Mouse (Mus musculus): ENCODE results near the gene Syvn1.
"Not testable (repeated sequence)": the region's sequence is repeated elsewhere in the genome, so short reads cannot be mapped to it uniquely, and the experiment has no call there.

Syvn1 gene

DNA sequence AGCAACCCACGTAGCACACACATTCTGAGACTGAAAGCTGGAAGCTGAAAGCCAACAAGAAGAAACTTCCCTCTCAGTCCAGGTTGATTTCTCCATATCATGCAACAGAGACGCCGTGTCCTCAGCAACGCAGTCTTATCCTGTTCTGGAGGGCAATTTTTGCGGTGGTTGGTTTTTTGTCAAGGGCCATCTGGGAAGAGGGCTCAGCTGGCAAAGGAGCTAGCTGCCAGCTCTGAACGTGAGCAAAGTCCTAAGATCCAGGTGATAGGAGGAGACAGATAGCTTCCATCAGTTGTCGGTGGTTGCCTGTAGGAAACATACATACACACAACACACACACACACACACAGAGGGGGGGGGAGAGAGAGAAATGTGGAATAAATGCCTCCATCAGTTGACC, 8.1 kb upstream of the Syvn1 start:
- no peak for DNase-seq (ENCODE audit: low read depth in 1 of 2, low spot score in 2 of 2)

DNA sequence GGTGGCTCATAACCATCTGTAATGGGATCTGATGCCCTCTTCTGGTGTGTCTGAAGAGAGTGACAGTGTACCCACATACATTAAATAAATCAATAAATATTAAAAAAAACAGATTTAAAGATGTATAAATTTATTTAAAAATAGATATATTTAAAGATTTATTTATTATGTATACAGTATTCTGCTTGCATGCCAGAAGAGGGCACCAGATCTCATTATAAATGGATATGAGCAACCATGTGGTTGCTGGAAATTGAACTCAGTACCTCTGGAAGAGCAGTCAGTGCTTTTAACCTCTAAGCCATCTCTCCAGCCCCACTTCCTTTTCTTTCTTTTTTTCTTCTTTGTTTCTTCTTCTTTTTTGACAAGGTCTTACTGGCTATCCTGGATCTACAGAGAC, 6.4 kb upstream of the Syvn1 start:
- DNase-seq (ENCODE audit: low read depth in 1 of 2, low spot score in 2 of 2) = no peak

DNA sequence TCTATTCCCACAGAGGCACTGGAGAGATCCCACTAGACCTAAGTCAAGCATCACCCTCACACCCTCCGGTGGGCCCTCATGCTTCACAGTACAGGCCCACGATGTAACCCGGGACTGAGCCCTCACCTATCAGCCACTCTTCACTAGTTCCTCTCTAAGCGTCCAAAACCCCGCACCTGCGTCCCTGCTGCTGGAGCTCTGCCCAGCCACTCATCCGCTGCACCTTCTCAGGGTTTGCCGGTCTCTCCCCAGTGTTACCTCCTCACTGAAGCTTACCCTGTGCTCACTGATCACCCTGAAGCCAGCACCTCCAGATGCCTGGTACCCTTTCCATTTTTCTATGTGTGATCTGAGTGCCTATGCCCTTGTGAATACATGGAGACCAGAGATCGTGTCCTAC, 4.1 kb upstream of the Syvn1 start:
- no peak for DNase-seq (ENCODE audit: low read depth in 1 of 2, low spot score in 2 of 2)

DNA sequence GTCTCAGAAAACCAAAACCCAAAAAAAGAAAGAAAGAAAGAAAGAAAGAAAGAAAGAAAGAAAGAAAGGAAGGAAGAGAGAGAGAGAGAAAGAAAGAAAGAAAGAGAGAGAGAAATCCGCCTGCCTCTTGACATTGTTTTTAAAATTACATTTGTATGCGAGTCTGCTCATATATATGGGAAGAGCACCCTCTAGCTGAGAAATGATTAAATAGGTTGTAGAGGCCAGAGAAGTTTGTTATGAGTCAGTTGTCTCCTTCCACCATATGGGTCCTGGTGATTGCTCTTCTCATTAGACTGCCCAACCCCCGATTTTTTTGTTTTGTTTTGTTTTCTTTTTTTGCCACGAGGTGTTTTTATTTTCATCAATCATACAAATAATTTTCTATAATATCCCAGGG, 2.3 kb upstream of the Syvn1 start:
- not testable (repeated sequence) for DNase-seq (ENCODE audit: low read depth in 1 of 2, low spot score in 2 of 2)

DNA sequence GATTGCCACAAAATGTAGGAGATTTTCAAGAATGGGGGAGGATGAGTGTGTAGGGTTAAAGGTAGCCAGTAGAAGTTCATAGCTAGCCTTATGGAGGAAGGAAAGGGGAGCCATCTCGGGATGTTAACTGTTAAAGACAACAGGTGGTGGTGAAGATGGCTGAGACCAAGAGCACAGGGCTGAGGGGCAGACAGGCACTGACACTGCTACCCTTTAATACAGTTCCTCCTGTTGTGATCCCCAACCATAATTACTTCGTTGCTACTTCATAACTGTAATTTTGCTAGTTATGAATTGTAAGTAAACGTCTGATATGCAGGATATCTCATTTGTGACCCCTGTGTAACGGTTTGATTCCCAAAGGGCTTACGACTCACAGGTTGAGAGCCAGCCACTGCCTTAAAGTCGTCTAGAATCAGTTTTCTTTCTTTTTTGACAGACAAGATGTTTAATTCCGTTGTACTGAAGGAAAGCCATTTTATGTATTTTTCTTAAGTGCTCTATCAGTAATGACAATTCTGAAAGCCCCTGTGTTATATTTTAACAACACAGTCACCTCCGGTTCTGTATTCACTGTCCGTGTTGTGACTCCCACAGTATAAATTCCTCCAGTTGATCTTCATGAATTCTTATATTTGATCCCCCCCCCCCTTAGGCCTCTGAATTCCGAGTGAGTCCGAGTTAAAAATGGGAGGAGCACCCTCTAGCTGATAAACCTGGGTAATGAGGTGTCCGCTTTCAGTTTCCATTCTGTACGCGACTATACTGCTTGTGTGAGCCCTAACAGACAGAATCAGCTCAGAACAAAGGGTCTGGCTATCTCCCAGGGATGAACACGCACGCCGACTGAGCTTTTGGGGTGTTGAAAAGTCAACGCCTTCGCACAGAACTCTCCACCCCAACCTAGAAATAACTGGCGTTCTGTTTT, 746 bp upstream of the Syvn1 start:
- no peak for DNase-seq (ENCODE audit: low read depth in 1 of 2, low spot score in 2 of 2)

DNA sequence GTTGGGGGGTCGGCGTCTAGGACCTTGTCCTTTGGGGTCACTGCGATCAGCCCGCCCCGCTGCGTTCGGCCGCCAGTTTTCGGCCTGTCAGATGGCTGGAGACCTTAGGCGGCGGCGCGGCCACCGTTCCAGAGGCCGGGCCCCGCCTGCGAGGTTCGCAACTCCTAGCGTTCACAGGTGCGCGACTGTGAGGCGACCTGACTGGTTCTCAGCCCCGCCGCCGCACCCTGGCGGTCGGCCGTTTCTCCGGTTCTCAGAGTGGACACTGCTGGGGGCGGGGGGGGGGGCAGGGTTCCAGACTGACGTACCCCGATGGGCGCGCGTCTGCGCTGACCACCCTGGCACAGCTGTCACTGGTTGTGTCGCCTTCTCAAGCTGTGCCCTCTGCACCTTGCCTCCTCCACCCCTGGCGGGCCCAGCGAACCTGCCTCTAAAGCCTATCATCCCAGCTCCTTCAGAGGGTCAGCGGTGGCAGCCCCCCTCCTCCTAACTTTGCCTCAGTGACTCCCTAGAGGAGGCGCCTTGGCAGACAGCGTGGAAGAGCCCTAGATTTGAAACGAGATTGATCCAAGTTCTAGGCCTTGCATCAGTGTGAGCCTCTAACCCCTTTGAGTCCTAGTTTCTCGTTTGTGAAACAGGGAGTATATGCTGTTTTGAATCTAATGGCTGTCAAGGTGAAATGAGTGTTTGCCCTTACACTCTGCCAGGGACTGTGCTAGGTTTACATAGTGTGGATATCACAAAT, 950 bp downstream of the Syvn1 start:
- no peak for DNase-seq (ENCODE audit: low read depth in 1 of 2, low spot score in 2 of 2)

DNA sequence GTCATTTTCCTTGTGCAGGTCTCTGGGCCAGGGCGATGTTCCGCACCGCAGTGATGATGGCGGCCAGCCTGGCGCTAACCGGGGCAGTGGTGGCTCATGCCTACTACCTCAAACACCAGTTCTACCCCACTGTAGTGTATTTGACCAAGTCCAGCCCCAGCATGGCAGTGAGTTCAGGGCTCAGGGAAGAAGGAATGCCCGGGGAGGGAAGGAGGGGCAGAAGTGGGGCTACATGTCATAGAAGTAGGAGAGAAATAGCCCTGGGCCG, 1.5 kb downstream of the Syvn1 start:
- DNase-seq (ENCODE audit: low read depth in 1 of 2, low spot score in 2 of 2) = no peak

DNA sequence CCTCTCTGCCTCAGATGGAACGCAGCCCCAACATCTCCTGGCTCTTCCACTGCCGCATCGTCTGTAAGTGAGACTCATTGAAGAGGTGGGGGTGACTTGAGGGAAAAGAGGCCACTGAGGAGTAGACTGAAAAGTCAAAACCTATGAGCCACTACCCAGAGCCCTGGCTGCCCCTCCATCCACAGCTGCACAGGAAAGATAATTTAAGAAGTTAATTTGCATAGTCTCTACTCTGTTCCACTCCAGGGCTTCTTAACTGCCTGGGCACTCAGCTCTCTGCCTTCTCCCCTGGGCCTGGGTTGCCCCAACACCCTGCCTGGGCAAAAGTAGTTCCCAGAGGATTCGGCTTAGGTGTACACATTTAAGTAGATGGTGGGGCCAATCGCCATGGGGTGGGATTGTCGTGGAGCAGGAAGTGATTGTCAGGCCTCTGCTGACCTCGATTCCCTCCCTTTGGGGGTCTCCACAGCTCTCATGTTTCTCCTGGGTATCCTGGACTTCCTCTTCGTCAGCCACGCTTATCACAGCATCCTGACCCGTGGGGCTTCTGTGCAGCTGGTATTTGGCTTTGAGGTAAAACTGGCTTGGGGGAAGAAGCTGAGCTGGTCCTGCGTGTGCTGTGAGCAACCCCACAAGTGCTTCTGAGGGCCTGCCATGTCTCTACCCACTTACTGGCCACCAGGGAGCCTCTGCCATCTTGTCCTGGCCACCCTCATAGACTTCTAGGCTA, 2.5 kb downstream of the Syvn1 start:
- DNase-seq (ENCODE audit: low read depth in 1 of 2, low spot score in 2 of 2) = no peak

DNA sequence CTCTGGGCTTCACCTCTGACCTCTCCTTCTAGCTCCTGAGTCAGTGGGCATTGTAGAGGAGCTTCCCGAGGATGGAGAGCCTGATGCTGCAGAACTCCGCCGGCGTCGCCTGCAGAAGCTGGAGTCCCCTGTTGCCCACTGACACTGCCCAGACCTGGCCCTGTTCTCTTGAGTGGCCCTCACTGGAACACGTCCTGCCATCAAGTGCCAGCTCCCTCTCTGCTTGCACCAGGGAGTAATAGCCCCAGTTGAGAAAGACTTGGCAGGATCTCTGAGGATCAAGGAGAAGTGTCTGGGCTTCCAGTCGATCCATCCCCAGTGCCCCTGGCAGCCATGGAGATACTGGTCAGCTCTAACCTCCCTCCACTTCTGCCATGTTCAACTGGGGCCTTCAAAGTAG, 6.1 kb downstream of the Syvn1 start:
- DNase-seq (ENCODE audit: low read depth in 1 of 2, low spot score in 2 of 2) = no peak

DNA sequence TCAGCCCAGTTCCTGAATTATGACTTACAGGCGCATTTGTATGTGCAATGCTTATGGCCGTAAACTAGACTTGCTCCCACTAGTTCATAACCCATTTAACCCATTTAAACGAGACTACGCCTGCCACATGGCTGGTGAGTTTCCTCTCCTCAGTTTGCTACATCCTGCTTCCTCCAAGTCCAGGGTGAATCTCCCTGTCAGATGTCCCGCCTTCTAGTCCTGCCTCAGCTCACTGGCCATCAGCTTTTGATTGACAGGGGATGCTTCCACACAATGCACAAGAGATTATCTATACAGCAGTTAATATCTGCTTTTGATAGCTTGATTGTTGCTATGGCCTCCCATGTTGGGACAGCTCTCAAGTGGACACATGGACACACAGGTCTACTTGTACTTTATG, 7.9 kb downstream of the Syvn1 start:
- no peak for DNase-seq (ENCODE audit: low read depth in 1 of 2, low spot score in 2 of 2)

DNA sequence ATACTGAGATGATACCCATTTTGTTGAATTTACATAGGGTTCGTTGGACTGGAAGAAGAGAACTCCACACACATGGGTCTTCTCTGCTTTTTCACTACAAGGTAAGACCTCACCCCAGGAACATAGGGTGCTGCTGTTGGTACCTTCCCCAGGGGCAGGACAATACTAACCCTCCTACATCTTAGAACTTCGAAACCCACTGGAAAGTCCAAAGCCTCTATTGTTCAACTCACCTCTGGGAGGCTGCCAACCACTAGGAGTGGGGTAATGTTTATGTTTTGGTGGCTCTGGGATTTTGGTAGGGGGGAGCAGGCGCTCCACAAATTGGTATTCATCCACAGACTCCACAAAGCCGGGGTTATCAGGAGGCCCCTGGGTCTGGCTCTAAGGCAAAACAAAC, 10.3 kb downstream of the Syvn1 start:
- DNase-seq (ENCODE audit: low read depth in 1 of 2, low spot score in 2 of 2) = no peak

DNA sequence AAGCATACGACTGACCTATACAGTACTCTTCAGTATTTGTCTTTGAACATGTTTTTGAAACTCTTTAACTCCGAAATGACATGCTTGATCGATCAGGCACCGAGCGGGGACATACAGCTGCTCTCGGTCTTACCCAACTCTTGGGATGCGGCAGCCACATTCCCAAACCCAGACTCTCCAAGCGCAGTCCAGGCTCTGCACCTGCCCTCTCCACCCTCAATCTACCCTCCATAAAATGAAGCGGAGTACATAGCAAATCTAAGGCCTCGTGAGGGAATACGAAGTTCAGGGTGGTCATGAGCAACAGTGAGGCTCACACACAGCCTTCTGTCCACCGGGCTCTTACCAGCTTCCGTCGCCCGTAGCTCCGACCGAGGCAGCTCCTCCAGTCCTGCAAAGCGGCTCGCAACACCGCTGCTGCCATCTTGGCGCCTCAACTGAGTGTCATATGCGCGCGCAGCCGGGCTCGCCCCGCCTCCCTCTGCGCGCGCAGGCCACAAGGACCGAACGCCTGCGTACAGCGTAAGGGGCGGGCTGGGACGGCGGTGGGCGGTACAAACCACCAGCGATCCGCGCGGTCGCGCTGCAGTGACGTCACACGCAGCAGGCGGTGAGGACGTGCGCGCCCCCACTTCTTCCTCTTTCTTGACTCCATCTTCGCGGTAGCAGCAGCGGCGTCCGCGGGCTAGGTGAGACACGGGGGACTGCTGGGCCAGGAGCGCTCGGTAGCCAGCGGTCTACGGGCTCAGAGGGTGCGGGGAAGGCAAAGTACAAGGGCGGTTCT, 11.1 kb downstream of the Syvn1 start, which contains the start of the genes Mrpl49 and Fau:
Gene Mrpl49 (minus strand): TSS at position 473 of the 784 bp plus-strand sequence.
Gene Fau (plus strand): TSS at position 532 of the 784 bp plus-strand sequence.
- DNase-seq (ENCODE audit: low read depth in 1 of 2, low spot score in 2 of 2) = peak; percentile 95 to 98

DNA sequence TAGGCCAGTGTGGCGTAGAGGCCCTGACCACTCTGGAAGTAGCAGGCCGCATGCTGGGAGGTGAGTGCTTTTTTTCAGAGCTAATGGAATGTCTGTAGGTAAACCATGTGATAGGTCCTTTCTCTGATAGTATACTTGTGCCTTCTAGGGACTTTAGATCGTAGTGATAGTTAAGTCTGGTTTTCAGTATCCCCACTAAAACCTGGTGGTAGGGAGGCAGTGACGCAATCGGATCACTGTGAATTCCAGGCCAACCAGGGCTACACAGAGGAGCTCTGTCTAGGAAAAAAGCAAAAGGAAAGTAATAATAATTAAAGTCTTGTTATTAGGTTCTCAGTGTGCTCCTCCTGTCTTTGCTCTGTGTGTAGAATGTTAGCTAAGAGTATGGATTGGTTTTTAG, 12.1 kb downstream of the Syvn1 start:
- no peak for DNase-seq (ENCODE audit: low read depth in 1 of 2, low spot score in 2 of 2)

DNA sequence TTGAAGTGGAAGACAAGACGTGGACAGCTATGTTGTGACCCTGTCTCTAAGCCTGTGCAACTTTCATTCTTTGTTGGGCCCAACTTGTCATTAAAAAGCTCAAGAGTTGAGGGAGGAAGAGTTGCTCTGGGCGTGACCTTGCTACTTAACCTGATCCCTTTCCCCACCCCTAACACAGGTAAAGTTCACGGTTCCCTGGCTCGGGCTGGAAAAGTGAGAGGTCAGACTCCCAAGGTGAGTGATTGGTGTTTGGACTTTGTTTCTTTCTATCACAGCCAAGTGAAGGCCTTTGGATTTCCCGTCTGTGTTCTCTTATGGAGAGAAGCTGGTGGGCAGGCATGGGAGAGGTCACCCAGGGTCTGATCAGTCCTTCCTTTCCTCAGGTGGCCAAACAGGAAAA, 12.6 kb downstream of the Syvn1 start:
- DNase-seq (ENCODE audit: low read depth in 1 of 2, low spot score in 2 of 2) = no peak

DNA sequence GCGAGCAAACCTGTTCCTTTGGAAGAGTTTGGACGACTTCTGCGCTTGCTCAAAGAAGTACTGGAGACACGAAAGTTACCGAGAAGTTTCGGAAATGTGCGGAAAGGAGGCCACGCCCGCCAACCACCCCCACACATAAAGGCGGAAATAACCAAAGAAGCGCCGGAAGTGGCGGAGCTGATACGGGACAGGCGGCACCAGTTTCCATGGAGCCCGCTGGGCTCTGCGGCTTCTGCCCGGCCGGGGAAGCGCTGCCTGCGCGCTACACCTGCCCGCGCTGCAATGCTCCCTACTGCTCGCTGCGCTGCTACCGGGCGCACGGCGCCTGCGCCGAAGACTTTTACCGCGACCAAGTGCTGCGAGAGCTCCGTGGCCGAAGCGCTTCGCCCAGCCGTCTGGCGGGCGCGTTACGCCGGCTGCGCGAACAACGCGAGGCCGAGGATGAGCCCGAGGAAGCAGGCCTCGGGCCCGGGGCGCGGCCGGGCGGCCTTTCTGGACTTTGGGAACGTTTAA, 14.7 kb downstream of the Syvn1 start, which contains the start of gene Znhit2:
Gene Znhit2 (plus strand): TSS at position 172 of the 513 bp plus-strand sequence.
- DNase-seq (ENCODE audit: low read depth in 1 of 2, low spot score in 2 of 2) = peak; percentile 82 to 87

DNA sequence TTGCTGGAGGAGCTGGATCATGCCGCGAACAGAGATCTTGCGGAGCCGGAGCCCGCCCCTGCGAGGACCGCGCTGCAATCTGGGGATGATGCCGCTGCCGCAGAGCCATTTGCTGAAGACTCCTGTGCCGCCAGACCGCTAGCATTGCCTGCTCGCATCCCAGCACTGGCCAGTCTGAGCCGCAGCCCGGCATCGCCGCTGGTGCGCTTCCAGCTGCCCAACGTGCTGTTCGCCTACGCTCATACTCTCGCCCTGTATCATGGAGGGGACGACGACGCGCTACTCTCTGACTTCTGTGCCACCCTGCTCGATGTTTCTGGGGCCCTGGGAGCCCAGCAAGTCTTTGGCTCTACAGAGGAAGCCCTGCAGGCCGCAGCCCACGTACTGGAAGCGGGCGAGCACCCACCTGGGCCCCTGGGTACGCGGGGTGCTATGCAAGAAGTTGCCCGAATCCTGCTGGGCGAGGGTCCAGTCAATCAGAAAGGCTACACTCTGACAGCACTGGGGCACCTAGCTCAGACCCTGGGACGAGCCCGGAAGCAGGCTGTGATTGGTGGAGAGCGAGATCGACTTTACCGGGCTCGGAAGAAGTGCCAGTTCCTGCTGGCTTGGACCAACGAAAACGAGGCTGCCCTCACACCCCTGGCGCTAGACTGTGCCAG, 15.4 kb downstream of the Syvn1 start:
- DNase-seq (ENCODE audit: low read depth in 1 of 2, low spot score in 2 of 2) = peak in 1 of 2 experiments; percentile 17

DNA sequence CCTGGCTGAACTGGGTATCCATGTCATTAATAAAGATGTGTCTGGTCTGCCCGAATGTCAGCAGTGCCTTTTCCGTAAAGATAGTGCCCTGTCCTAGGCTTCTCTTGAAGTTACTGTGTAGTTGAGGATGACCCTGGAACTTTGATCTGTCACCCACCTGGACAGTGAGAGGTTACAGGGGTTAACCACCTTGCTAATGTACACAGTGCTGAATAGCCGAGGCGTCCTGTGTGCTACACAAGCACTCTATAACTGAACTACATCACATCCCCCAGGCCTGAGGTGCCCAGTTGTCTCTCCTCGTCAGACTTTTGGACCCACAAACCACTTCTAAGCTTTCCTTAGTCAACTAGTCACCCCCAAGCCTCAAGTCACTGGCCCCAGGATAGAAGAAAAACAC, 16.0 kb downstream of the Syvn1 start:
- DNase-seq (ENCODE audit: low read depth in 1 of 2, low spot score in 2 of 2) = no peak

DNA sequence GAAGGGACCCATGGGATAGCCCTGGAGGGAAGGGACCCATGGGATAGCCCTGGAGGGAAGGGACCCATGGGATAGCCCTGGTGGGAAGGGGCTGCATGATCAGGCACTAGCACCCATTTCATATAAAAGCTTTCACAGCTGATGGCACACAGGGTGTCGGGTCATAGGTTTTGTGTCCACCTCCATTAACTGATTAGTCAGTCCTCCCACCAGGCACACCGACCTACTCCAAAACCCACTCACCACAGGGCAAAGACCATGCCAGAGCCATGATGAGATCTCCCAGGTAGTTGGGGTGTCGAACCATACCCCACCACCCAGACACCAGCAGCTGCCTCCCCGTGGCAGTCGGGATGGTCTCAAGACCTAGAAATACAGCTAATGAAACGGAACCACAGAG, 16.7 kb downstream of the Syvn1 start:
- no peak for DNase-seq (ENCODE audit: low read depth in 1 of 2, low spot score in 2 of 2)

DNA sequence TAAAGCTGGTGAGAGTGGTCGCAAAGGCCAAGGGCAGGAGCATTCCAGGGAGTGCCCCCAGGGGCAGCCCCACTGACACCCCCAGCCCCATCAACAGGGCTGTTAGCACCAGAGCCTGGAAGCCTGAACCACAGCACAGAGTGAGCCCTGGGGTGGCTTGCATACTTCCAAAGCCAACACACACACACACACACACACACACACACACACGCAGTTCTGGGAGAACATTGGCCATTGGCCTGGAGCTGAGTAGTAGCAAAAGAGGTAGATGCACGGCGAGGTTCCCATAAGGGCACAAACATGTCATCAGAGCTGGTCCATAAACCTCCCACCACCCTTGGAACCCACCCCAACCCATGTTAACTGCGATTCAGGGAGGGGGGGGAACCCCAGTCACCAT, 20.2 kb downstream of the Syvn1 start:
- no peak for DNase-seq (ENCODE audit: low read depth in 1 of 2, low spot score in 2 of 2)
